Mouse (Mus musculus) T-cell, adult 2 months (primary cell): ENCODE results near the gene Dock1.

Experiments used
- DNase-seq: peaks from one replicate; pipeline ENCODE4 v3.0.0; 2022; ENCODE audit warnings: low spot score

The Dock1 gene

DNA sequence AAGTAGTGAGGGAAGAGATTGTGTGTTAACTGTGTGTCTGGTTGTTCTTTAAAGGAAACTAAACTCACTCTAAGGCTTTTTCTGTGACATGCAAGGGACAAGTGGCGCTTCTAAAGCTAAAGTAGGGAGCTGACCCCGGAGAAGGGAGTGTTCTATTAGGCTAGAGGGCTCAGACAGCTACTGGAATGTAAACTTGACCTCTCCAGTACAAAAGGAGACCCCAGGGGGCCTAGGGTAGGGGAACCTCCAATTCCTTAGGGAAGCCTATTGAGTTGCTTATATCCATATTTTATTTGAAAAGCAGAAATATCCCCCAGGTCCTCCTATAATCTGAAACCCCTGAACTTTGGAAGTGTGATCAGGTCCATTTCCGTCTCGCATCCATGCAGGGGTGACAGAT lies 499.5 kb downstream of the Dock1 start:
- DNase-seq, result no peak

GRCm38 (mm10) chr7:135172219-135172618 lies 501.8 kb downstream of the Dock1 start:
- no peak for DNase-seq

GRCm38 (mm10) chr7:135194190-135194589 lies 523.7 kb downstream of the Dock1 start:
- DNase-seq, result no peak

GRCm38 (mm10) chr7:135195631-135196030 lies 525.2 kb downstream of the Dock1 start:
- no peak for DNase-seq

DNA sequence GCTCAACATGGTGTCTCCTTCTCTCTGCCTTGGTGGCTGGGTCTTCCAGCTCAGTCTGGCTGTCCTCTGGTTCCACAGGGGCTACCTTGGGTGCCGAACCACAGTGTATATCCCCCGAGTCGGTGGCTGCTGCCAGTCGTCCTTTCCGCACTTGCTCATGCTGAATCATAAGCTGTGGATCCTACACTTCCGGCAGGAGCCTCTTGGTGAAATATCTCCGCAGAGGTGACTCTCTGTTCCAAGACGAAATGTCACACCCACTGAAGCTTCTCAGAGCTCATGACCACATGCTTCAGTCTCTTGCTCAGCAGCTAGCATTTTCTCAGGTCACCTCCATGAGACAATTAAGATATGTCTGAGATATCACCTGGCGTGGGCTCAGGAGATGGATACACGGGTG lies 526.4 kb downstream of the Dock1 start:
- no peak for DNase-seq

GRCm38 (mm10) chr7:135203920-135204319 lies 533.5 kb downstream of the Dock1 start:
- DNase-seq, result no peak

DNA sequence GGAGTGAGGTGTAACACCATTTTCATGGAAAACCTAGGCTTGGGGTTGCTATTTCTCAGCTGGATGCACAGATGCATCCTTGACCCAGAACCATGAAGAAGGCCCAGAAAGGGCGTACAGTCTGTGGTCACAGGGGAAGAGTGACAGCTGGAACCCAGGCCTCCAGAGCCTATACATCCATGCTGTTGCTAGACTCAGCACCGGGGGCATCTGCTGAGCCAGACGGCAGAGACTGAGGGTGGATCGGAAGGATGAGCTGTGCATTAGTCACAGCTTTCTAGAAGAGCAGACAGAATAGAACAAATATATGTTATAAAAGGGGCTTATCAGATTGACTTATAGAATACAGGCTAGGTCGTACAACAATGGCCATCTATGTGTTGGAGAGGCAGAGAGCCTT lies 534.7 kb downstream of the Dock1 start:
- no peak for DNase-seq

GRCm38 (mm10) chr7:135208947-135209567 lies 538.6 kb downstream of the Dock1 start:
- DNase-seq, result no peak

- DNase-seq, result no peak
Observed at GRCm38 (mm10) chr7:135210296-135210695, 539.8 kb downstream of the Dock1 start.

DNA sequence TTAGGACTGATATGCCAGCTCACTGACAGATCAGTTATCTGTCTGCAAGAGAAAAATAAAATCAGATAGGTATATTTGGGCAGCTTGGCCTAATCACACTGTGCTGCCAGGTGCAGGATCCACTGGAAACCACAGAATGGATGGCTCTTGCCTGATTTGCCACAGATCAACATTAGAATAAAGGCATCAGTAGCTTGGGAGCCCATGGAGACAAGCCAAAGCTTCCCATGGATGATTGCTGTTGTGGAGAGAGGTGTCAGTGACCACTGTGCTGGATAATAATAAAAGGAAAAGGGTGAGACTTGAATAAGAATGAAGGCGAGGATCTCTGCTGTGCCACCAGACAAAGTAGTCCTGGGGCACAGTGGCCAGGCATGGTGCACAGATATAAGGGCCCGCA lies 540.4 kb downstream of the Dock1 start:
- no peak for DNase-seq

DNA sequence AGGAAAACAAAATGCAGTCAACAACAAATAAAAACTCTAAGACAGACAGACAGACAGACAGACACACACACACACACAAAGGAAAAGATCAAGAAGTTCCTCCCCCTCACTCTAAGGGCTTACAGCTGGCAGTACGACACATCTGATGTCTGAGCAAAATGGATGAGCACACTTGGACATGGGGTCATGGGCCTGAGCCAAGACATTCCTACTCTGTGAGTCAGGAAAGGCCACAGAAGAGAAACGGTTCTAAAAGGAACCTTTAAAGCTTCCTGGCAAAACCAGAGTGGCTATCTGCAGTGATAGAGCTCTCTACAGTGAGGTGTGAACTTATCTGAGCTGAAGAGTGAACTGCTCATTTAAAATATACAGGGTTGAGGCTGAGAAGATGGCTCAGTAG lies 542.1 kb downstream of the Dock1 start:
- DNase-seq, result no peak

- no peak for DNase-seq
Observed at GRCm38 (mm10) chr7:135221475-135221874, 551.0 kb downstream of the Dock1 start.
